Mouse (Mus musculus): Measurements from ENCODE around the gene Dscaml1. TPM values are rescaled to one million over a fixed set of nuclear protein-coding genes. Genes with fewer than 3 reads are reported as not detected.

Gene Dscaml1
- polyA plus RNA-seq, 1 experiment from 2014 or later, result 13.8 TPM

DNA sequence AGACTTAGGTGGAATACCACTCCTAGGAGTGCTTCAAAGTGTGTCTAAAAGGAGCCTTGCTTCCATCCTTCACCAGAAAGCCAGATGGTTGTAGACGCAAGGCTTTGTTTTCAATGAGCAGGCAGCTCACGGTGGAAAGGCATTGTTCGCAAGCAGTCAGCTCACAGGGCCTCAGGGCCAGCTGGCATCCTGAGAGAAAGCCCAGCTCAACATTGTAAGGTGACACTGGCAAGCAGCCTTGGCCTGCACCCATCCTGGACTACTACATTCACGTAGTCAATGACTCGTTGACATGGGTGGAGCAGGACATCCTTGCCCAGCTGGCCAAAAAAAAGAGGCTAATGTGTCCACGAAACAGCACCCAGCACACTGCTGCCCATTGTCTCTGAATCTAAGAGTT, 134.6 kb downstream of the Dscaml1 start:
- H3K27ac ChIP-seq (replicated peaks), result no peak overlapping the region
- ATAC-seq (ENCODE audit: low FRiP score, low read depth), result no peak
- no peaks in the 10 kb centered on the region for H3K9me3 ChIP-seq
- no peaks in the 10 kb centered on the region for H3K36me3 ChIP-seq
- no peak overlapping the region for H3K4me2 ChIP-seq
- no peak overlapping the region for H3K4me3 ChIP-seq
- H3K27me3 ChIP-seq, result no peaks in the 10 kb centered on the region
- no peak overlapping the region for H3K9ac ChIP-seq
- H3K4me1 ChIP-seq (replicated peaks), result peaks cover 8% of the 10 kb centered on the region
- WGBS, result 40% methylated on average over 6 of the region's 6 CpGs

DNA sequence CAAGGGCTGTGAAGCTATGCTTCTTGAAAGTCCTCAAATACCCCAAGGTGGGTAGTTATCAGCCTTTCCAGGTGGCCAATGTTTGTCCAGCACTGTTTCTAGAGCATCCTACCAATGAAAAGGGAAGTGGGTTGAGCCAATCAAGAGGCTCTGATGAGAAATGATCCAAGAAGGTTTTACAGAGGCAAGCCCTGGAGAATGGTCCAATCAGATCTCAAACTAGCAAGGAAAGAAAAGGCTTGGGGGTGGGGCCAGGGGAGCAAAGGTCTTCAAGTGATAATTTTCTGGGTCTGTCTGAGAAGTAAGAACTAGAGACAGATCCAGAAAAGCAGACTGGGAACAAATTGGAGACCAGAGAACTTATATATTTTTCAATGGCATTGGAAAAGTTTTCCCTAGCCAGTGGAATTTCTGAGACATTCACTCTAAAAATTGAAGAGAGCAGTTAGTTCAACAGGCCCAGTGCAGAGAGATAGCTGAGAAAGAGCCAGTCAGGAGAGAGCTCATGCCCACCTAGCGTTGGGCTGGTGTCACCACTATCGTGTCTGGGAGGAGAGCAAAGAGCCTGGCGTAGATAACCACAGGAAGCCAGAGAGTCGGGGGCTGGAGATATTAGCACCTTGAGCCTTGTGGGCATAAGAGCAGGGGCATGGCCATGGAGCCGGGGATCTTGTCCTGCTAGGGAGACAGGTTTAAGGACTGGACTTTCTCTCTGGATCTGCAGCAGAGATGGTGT, 140.6 kb downstream of the Dscaml1 start:
- no peak for ATAC-seq (ENCODE audit: low FRiP score, low read depth)
- H3K9me3 ChIP-seq, result no peaks in the 10 kb centered on the region
- H3K27ac ChIP-seq (replicated peaks), result no peak overlapping the region
- WGBS, result 92% methylated on average over 5 of the region's 5 CpGs
- no peak overlapping the region for H3K4me2 ChIP-seq
- peaks cover 16% of the 10 kb centered on the region for H3K4me1 ChIP-seq (replicated peaks)
- H3K9ac ChIP-seq, result no peak overlapping the region
- H3K36me3 ChIP-seq, result no peaks in the 10 kb centered on the region
- no peaks in the 10 kb centered on the region for H3K27me3 ChIP-seq
- H3K4me3 ChIP-seq, result no peak overlapping the region

DNA sequence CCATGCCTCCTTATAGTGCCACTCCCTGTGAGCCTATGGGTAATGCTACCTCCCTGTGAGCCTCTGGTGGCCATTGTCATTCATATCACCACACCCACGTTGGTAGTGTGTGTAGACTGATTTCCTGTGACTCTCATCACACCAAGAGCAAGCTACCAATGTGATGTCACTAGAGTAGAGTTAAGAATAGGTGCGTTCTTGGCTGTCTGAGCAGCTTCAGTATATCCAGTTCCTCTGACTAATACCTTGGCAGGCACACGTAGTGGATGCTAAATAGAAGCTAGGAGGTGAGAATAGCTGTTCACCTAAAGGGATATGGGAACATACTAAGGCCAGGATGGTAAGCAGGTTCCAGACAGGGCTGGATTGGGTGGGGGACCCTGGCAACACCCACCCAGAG, 143.3 kb downstream of the Dscaml1 start:
- no peak overlapping the region for H3K4me3 ChIP-seq
- H3K9ac ChIP-seq, result no peak overlapping the region
- H3K36me3 ChIP-seq, result no peaks in the 10 kb centered on the region
- no peaks in the 10 kb centered on the region for H3K9me3 ChIP-seq
- no peaks in the 10 kb centered on the region for H3K27me3 ChIP-seq
- H3K27ac ChIP-seq (replicated peaks), result no peak overlapping the region
- H3K4me2 ChIP-seq, result no peak overlapping the region
- 61% methylated on average over 3 of the region's 3 CpGs for WGBS
- ATAC-seq (ENCODE audit: low FRiP score, low read depth), result no peak
- H3K4me1 ChIP-seq (replicated peaks), result peaks cover 26% of the 10 kb centered on the region

DNA sequence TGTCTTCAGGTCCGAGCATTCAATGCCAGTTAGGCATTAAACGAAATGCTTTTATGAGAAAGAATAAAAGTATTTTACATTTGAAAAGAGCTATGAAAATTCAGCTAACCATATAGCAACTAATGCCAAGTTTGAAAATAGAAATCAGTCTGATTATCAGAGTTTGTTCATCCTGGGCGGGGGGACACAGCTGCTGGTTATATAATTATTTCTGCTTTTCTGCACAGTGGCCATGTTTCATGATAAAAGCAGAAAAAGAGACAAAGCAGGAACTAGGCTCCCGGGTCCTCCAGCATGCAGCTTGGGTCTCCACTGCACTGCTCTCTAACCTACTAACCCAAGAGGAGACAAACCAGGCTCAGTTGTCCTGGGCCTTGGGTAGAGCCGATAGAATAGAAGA, 143.9 kb downstream of the Dscaml1 start:
- Histone ChIP-seq H3K4me3 (no peak overlapping the region), H3K4me2 (no peak overlapping the region), H3K27ac (replicated peaks) (no peak overlapping the region), H3K9me3 (no peaks in the 10 kb centered on the region), H3K27me3 (no peaks in the 10 kb centered on the region), H3K4me1 (replicated peaks) (peaks cover 26% of the 10 kb centered on the region), H3K9ac (no peak overlapping the region), H3K36me3 (no peaks in the 10 kb centered on the region)
- ATAC-seq (ENCODE audit: low FRiP score, low read depth), result no peak
- 76% methylated on average over 5 of the region's 5 CpGs for WGBS

DNA sequence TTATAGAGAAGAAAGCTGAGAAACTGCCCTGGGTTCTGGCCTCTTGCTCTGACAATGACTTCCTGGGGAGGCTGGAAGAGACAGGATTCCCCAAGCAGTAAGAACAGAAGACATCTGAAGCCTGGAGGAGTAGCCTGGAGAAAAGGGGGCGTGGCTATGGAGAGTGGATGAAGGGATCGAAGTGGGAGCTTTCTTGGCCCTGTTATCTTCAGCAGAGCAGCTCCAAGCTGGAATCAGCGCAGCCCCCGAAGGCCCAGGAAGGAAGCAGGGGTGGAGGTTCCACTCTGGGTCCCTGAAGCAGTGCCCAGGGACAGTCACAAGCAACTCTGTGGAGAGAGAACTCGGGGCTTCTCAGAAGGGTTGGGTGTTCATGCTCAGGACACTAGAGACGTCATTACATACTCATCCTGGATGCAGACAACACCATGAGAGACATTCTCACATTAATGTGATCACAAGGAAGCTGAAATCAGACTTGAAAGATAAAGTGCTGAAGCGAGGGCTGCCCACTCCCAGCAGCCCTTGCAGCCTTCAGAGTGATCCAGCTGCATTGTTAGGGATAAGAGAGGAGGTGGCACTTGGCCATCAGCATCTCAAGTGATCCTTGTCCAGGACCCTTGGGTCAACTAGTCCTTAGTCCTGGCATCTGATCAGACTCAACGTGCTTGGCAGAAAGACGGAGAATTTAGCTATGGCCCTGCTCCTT, 146.5 kb downstream of the Dscaml1 start:
- H3K9me3 ChIP-seq, result no peaks in the 10 kb centered on the region
- no peaks in the 10 kb centered on the region for H3K27me3 ChIP-seq
- no peak for ATAC-seq (ENCODE audit: low FRiP score, low read depth)
- no peak overlapping the region for H3K4me3 ChIP-seq
- WGBS, result 44% methylated on average over 9 of the region's 9 CpGs
- no peak overlapping the region for H3K4me2 ChIP-seq
- no peaks in the 10 kb centered on the region for H3K36me3 ChIP-seq
- peaks cover 26% of the 10 kb centered on the region for H3K4me1 ChIP-seq (replicated peaks)
- H3K27ac ChIP-seq (replicated peaks), result no peak overlapping the region
- H3K9ac ChIP-seq, result no peak overlapping the region

DNA sequence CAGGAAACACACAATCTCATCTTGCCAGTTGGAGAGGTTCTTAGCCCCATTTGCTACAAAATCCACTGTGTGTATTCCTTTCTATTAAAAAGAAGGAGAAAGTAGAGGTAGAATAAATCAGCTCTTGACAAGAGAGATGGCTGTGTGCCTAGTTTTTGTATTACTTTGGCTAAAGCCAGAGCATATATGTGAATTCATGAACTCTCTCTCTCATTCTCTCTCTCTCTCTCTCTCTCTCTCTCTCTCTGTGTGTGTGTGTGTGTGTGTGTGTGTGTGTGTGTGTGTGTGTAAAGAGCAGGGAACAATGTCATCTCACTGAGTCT, 147.0 kb downstream of the Dscaml1 start:
- no peak overlapping the region for H3K4me3 ChIP-seq
- H3K4me2 ChIP-seq, result no peak overlapping the region
- H3K4me1 ChIP-seq (replicated peaks), result peaks cover 26% of the 10 kb centered on the region
- H3K27ac ChIP-seq (replicated peaks), result no peak overlapping the region
- H3K9ac ChIP-seq, result no peak overlapping the region
- no peak for ATAC-seq (ENCODE audit: low FRiP score, low read depth)
- H3K36me3 ChIP-seq, result no peaks in the 10 kb centered on the region
- no peaks in the 10 kb centered on the region for H3K9me3 ChIP-seq
- no peaks in the 10 kb centered on the region for H3K27me3 ChIP-seq

DNA sequence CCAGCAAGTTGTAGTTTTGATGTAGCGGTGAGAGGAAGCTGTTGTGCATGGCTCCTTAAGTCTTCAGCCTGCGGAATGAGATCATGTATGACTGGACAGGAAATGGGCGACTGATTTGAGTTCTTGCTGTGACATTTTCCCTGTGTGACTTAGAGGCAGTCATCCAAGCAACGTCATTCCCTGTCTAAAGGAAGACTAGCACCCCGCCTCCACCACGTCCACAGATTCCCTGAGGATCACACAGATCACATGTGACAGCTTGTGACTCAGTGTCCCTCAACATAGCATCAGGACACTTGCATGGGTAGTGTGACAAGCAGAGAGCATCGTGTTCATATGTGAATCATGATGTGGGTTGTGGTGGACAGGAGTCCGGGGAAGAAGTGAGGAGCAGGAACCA, 147.6 kb downstream of the Dscaml1 start:
- no peak overlapping the region for H3K4me3 ChIP-seq
- H3K4me1 ChIP-seq (replicated peaks), result peaks cover 26% of the 10 kb centered on the region
- no peak overlapping the region for H3K9ac ChIP-seq
- no peak overlapping the region for H3K4me2 ChIP-seq
- H3K9me3 ChIP-seq, result no peaks in the 10 kb centered on the region
- no peak overlapping the region for H3K27ac ChIP-seq (replicated peaks)
- no peak for ATAC-seq (ENCODE audit: low FRiP score, low read depth)
- 85% methylated on average over 8 of the region's 8 CpGs for WGBS
- H3K27me3 ChIP-seq, result no peaks in the 10 kb centered on the region
- H3K36me3 ChIP-seq, result no peaks in the 10 kb centered on the region

DNA sequence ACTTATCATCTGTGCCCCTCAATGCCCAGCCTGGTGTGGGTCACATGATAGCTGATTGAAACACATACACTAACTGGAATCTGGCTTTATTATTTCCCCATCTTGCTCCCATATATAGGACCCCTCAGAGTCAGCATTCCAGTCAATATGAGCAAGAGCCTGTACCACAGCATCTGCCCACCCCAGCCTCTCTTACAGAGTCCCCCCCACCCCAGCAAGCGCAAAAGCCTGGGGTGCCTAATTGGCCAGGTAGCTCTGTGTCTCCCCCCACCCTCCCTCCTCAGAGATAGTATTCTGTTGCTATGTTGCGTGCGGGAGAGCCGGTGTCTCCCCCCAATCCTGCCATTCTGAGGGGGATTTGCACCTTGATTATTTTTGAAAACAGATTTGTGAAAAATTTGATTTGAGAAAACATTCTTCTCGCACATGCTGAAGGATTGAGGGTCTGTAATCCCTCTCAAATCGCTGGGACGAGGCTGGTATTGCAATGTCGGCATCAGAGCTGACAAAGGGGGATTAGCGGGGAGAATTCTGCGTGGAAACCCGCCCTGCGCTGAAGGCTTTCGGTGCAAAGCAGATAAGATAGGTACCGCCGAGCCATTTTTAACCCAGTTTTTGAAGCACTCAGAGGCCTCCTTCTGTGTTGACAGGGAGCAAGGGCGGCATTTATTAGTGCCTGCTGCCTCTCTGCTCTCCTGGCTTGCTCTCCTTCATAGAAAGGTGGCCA, 153.8 kb downstream of the Dscaml1 start:
- Histone ChIP-seq H3K9me3 (no peaks in the 10 kb centered on the region), H3K27ac (replicated peaks) (no peak overlapping the region), H3K4me3 (no peak overlapping the region), H3K4me1 (replicated peaks) (peaks cover 3% of the 10 kb centered on the region), H3K4me2 (no peak overlapping the region), H3K27me3 (no peaks in the 10 kb centered on the region), H3K36me3 (no peaks in the 10 kb centered on the region), H3K9ac (no peak overlapping the region)
- ATAC-seq (ENCODE audit: low FRiP score, low read depth), result no peak
- 78% methylated on average over 16 of the region's 16 CpGs for WGBS

DNA sequence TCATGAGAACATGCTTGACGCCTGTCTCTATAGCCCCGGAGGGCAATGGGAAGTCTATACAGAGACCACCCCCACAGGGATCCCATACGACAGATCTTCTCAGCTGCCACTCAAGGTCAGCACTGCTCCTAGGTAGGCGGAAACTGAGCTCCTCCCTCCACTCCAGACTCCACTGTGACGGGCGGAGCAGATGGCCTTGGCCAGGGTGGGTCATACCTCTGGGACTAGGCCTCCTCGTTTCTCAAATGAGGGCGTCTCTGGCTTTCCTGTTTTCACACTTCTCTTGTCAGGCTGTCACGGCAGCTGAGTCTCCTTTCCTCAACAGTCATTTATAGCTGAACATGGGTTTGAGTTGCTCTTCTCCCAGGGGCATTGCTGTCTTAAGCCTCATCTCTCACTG, 160.0 kb downstream of the Dscaml1 start:
- Histone ChIP-seq H3K4me2 (no peak overlapping the region), H3K27me3 (no peaks in the 10 kb centered on the region), H3K9me3 (no peaks in the 10 kb centered on the region), H3K27ac (replicated peaks) (no peak overlapping the region), H3K4me3 (no peak overlapping the region), H3K4me1 (replicated peaks) (peaks cover 8% of the 10 kb centered on the region), H3K36me3 (no peaks in the 10 kb centered on the region), H3K9ac (no peak overlapping the region)
- 0 out of 2 replicates have a peak, but pooled peaks have one; percentile 36 for ATAC-seq (ENCODE audit: low FRiP score, low read depth)
- WGBS, result 58% methylated on average over 9 of the region's 9 CpGs

DNA sequence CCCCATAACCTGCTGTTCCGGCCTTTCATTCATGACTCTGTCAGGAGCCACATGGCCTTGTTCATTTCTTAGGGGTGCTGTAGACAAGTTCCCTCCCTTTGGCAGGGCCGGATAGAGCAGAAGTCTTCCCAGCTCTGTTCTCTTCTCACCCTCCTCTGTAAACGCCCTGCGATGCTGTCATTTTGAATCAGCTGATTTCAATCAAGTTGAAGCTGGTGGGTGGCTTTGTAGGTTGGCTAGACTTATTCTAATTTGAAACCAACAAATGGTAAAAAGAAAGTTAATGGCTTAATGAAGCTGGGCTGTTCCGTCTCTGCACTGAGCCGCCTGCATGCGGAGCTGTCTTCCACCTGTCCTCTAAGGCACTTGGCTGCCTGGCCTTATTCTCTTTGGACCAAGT, 161.3 kb downstream of the Dscaml1 start:
- no peaks in the 10 kb centered on the region for H3K9me3 ChIP-seq
- no peaks in the 10 kb centered on the region for H3K27me3 ChIP-seq
- peaks cover 8% of the 10 kb centered on the region for H3K4me1 ChIP-seq (replicated peaks)
- H3K4me2 ChIP-seq, result no peak overlapping the region
- no peak overlapping the region for H3K4me3 ChIP-seq
- no peak overlapping the region for H3K9ac ChIP-seq
- no peak for ATAC-seq (ENCODE audit: low FRiP score, low read depth)
- H3K36me3 ChIP-seq, result no peaks in the 10 kb centered on the region
- H3K27ac ChIP-seq (replicated peaks), result no peak overlapping the region
- 49% methylated on average over 7 of the region's 7 CpGs for WGBS

DNA sequence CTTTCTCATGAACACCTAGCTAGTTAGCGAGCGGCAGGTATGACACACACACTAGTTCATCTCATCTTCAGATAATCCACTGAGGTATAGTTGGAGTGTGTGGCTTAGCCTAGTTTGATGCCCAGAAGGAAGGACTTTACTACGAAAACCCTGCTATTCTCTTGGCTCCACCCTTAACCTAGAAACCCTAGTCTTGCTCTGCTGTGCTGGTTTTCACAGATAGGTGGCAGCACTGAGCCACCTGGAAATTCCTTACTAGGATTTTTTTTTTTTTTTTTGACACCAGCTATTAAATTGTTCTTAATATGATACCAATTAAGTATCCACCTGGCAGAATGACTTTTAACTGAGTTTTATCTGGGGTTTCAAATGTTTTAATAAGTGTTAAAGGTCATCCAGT, 163.4 kb downstream of the Dscaml1 start:
- Histone ChIP-seq H3K4me3 (no peak overlapping the region), H3K9me3 (no peaks in the 10 kb centered on the region), H3K9ac (no peak overlapping the region), H3K4me2 (no peak overlapping the region), H3K36me3 (no peaks in the 10 kb centered on the region), H3K4me1 (replicated peaks) (peaks cover 8% of the 10 kb centered on the region), H3K27me3 (no peaks in the 10 kb centered on the region), H3K27ac (replicated peaks) (no peak overlapping the region)
- 78% methylated on average over 3 of the region's 3 CpGs for WGBS
- no peak for ATAC-seq (ENCODE audit: low FRiP score, low read depth)

DNA sequence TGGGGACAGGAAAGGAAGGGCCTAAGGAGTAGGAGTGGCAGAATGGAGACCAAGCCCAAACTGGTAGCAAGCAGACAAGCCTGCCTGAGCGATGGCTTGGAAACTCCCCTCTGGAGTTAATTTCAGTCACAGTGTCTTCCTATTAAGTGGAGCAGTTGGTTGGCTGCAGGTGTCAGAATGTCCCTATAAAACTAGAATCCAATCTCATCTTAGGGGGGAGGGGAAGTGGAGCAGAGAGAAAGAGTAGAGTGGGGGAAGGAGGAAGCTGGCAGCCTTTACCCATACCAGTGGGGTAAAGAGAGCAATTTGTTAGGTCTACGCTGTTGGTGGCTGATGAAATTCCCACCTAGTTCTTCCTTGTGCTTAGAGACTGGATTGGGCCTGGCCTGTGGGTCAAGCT, 164.6 kb downstream of the Dscaml1 start:
- Histone ChIP-seq H3K9ac (no peak overlapping the region), H3K36me3 (no peaks in the 10 kb centered on the region), H3K27ac (replicated peaks) (no peak overlapping the region), H3K4me3 (no peak overlapping the region), H3K4me2 (no peak overlapping the region), H3K9me3 (no peaks in the 10 kb centered on the region), H3K4me1 (replicated peaks) (peaks cover 4% of the 10 kb centered on the region), H3K27me3 (no peaks in the 10 kb centered on the region)
- 75% methylated on average over 2 of the region's 2 CpGs for WGBS
- no peak for ATAC-seq (ENCODE audit: low FRiP score, low read depth)
